Mouse (Mus musculus) heart, adult 8-10 months (tissue): ENCODE measurements around the gene Inka2. TPM values are rescaled to one million over a fixed set of nuclear protein-coding genes. Genes with fewer than 3 reads are reported as not detected.

Experiments used
- DNase-seq: peaks from one replicate; pipeline ENCODE4 v3.0.0; 2022; ENCODE audit warnings: low spot score
- total RNA-seq, 4 experiments: library from RNA; stranded (reverse); gene quantifications; 2 replicates each; pipeline ENCODE4 v1.2.4; 2022

Gene Inka2
- 10 to 100 TPM; 13.8 to 20.0 (median 16.1) TPM for total RNA-seq

- DNase-seq: peak; percentile 91
Measured at GRCm38 (mm10) chr3:105704031-105705008, at the start of gene Inka2. Gene Inka2 (plus strand): TSS chr3:105704599.

- DNase-seq: peak; percentile 14
Measured at GRCm38 (mm10) chr3:105655031-105655585, 49.3 kb upstream of the Inka2 start.

- DNase-seq: peak; percentile 12
Measured at GRCm38 (mm10) chr3:105660530-105660929, 43.9 kb upstream of the Inka2 start.

GRCm38 (mm10) chr3:105663043-105663442, 41.4 kb upstream of the Inka2 start:
- no peak for DNase-seq

GRCm38 (mm10) chr3:105665105-105665765, 39.2 kb upstream of the Inka2 start:
- DNase-seq: no peak

- no peak for DNase-seq
Measured at GRCm38 (mm10) chr3:105666996-105667523, 37.3 kb upstream of the Inka2 start.

GRCm38 (mm10) chr3:105668161-105668560, 36.2 kb upstream of the Inka2 start:
- no peak for DNase-seq

GRCm38 (mm10) chr3:105669776-105670175, 34.6 kb upstream of the Inka2 start:
- no peak for DNase-seq

- DNase-seq: no peak
Measured at GRCm38 (mm10) chr3:105670801-105671200, 33.6 kb upstream of the Inka2 start.

GRCm38 (mm10) chr3:105674595-105675218, 29.7 kb upstream of the Inka2 start:
- DNase-seq: peak; percentile 83

- no peak for DNase-seq
Measured at GRCm38 (mm10) chr3:105675932-105676331, 28.5 kb upstream of the Inka2 start.

- no peak for DNase-seq
Measured at GRCm38 (mm10) chr3:105680346-105680745, 24.1 kb upstream of the Inka2 start.

GRCm38 (mm10) chr3:105686394-105687323, 17.7 kb upstream of the Inka2 start:
- no peak for DNase-seq

GRCm38 (mm10) chr3:105687324-105688060, 16.9 kb upstream of the Inka2 start, which contains the start of gene Ddx20:
Gene Ddx20 (minus strand): TSS chr3:105687574.
- peak; percentile 96 for DNase-seq

GRCm38 (mm10) chr3:105688536-105688935, 15.9 kb upstream of the Inka2 start:
- DNase-seq: no peak

GRCm38 (mm10) chr3:105693327-105694080, 10.9 kb upstream of the Inka2 start:
- no peak for DNase-seq

GRCm38 (mm10) chr3:105695476-105696386, 8.7 kb upstream of the Inka2 start:
- no peak for DNase-seq
